Mouse (Mus musculus): ENCODE measurements around the gene Mrgprh.

DNA sequence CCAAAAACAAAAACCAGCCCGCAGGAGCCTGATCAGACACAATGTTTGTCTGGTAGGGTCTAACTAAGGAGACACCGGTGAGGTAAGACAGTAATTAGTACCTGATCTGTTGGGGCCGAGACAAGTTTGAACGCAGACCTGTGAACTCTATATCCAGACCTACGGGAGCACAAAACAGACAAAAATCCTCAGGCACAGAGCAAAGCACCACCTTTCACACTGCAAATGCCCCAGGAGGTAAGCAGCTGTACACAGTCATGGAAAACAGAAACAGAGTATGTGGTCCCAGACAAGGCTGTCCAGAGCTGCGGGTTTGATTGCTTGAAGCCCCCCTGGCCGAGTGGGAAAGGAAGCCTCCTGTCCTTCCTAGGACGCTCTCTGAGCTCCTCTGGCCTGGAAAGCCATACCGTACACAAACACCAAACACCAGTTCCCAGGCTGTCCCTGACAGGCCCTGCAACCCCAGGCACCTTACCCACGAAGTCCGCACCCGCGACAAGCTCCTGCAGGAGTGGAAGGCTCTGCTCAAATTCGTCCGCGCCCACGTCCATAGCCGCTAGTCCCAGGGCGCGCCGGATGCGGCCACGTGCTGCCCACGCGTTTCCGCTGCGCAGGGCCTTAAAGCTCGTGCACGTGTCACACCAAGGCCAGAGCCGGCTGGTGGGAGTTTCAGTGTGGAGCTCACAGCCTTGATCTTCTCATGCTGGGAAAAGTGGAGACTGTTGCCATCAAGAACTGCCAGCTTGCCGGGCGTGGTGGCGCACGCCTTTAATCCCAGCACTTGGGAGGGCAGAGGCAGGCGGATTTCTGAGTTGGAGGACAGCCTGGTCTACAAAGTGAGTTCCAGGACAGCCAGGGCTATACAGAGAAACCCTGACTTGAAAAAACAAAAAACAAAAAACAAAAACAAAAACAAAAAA, 33.8 kb downstream of the Mrgprh start, which contains the start of gene Pnldc1:
- no peak for TF ChIP-seq MAFK (IDR thresholded peaks at IDR 0.05; ENCODE audit: insufficient read depth, low read depth, low read length)
- TF ChIP-seq HCFC1 (IDR thresholded peaks at IDR 0.05; ENCODE audit: borderline replicate concordance, insufficient read depth, low read length), result 0 out of 2 replicates have a peak, but pooled peaks have one; percentile 29
- no peak for TF ChIP-seq ZNF384 (IDR thresholded peaks at IDR 0.05; ENCODE audit: low read depth, low read length)
- no peak for TF ChIP-seq CHD2 (IDR thresholded peaks at IDR 0.05; ENCODE audit: low read depth, low read length)
